Mouse (Mus musculus) CH12.LX (cell line): ENCODE data around the gene Phf3. TPM values are rescaled to one million over a fixed set of nuclear protein-coding genes. Genes with fewer than 3 reads are reported as not detected.

Experiments used
- DNase-seq: peaks from one replicate; pipeline ENCODE4 v3.0.0-alpha.2; 2013; ENCODE audit errors: extremely low read depth
- H3K27ac ChIP-seq: 2 replicates; pipeline ENCODE4 v1.5.1; 2012; ENCODE audit warnings: low read depth, mild to moderate bottlenecking, control low read depth, moderate library complexity; ENCODE audit not compliant: insufficient read depth
- H3K27me3 ChIP-seq: replicated peaks from 2 replicates; pipeline ENCODE3; 2012; ENCODE audit warnings: inconsistent platforms
- H3K36me3 ChIP-seq, 2 experiments: replicated peaks in 1 of 2; 2 replicates each; pipeline versions ENCODE3 to v1.6.1; 2012; ENCODE audit warnings: inconsistent platforms in 1 of 2, low read length in 1 of 2, mild to moderate bottlenecking in 1 of 2, mixed read lengths in 1 of 2, moderate library complexity in 1 of 2; ENCODE audit not compliant: control insufficient read depth in 1 of 2, insufficient read depth in 1 of 2
- H3K4me1 ChIP-seq, 2 experiments: 2 replicates each; pipeline ENCODE4 v1.6.1; 2012; ENCODE audit warnings: inconsistent platforms in 1 of 2, moderate library complexity in 1 of 2; ENCODE audit not compliant: insufficient read depth in 2 of 2, control insufficient read depth in 1 of 2
- H3K4me2 ChIP-seq: 2 replicates; pipeline ENCODE4 v1.6.1; 2012; ENCODE audit warnings: low read depth, mild to moderate bottlenecking, control low read depth; ENCODE audit not compliant: poor library complexity, insufficient read depth, severe bottlenecking
- H3K4me3 ChIP-seq, 3 experiments: fragments of 150-350 bp in 1 of 3; sonication (generic) in 1 of 3; replicated peaks in 1 of 3; 2 replicates each; pipeline versions ENCODE3 to v1.5.1; 2011 to 2012; ENCODE audit warnings: low read depth in 2 of 3, low read length in 2 of 3, mild to moderate bottlenecking in 2 of 3, moderate library complexity in 2 of 3, control low read depth in 1 of 3, improper control_type of control experiment in 1 of 3, inconsistent platforms in 1 of 3, mixed read lengths in 1 of 3; ENCODE audit not compliant: poor library complexity in 1 of 3
- H3K79me2 ChIP-seq: replicated peaks from 2 replicates; pipeline ENCODE4 v1.6.1; 2012; ENCODE audit warnings: mild to moderate bottlenecking, moderate library complexity; ENCODE audit not compliant: control insufficient read depth, poor library complexity, insufficient read depth, severe bottlenecking; ENCODE audit errors: extremely low read depth
- H3K9ac ChIP-seq: 2 replicates; pipeline ENCODE4 v1.6.1; 2012; ENCODE audit warnings: low read depth, mild to moderate bottlenecking, control low read depth, moderate library complexity; ENCODE audit not compliant: insufficient read depth
- H3K9me3 ChIP-seq: replicated peaks from 2 replicates; pipeline ENCODE3; 2012; ENCODE audit warnings: low read length, inconsistent platforms, mixed read lengths
- CHD2 ChIP-seq: IDR thresholded peaks from 2 replicates; pipeline ENCODE4 v1.6.1; 2011; ENCODE audit warnings: low read length, improper control_type of control experiment
- CTCF ChIP-seq, 2 experiments: IDR thresholded peaks in 1 of 2; conservative IDR thresholded peaks in 1 of 2; 2 replicates each; pipeline ENCODE4 v1.5.1; 2011 to 2012; ENCODE audit warnings: low read depth in 2 of 2, low read length in 2 of 2, improper control_type of control experiment in 1 of 2, inconsistent platforms in 1 of 2, mild to moderate bottlenecking in 1 of 2, moderate library complexity in 1 of 2
- EP300 ChIP-seq: IDR thresholded peaks from 2 replicates; pipeline ENCODE4 v1.6.1; 2011; ENCODE audit warnings: low read length, improper control_type of control experiment
- GABPA ChIP-seq: IDR thresholded peaks from 2 replicates; pipeline ENCODE4 v1.6.1; 2012; ENCODE audit warnings: low read depth, low read length, improper control_type of control experiment, inconsistent platforms; ENCODE audit not compliant: insufficient replicate concordance
- JUN ChIP-seq: IDR thresholded peaks from 2 replicates; pipeline ENCODE4 v1.6.1; 2011; ENCODE audit warnings: low read depth, mild to moderate bottlenecking, low read length, improper control_type of control experiment, moderate library complexity; ENCODE audit not compliant: insufficient read depth
- KAT2A ChIP-seq: IDR thresholded peaks from 2 replicates; pipeline ENCODE4 v1.6.1; 2012; ENCODE audit warnings: low read length, improper control_type of control experiment, inconsistent platforms; ENCODE audit not compliant: insufficient replicate concordance
- MAFK ChIP-seq: IDR thresholded peaks from 2 replicates; pipeline ENCODE4 v1.6.1; 2011; ENCODE audit warnings: low read length, improper control_type of control experiment; ENCODE audit not compliant: insufficient replicate concordance
- MAX ChIP-seq: IDR thresholded peaks from 2 replicates; pipeline ENCODE4 v1.6.1; 2011; ENCODE audit warnings: low read length, improper control_type of control experiment
- MAZ ChIP-seq: IDR thresholded peaks from 2 replicates; pipeline ENCODE4 v1.6.1; 2012; ENCODE audit warnings: low read depth, mild to moderate bottlenecking, inconsistent platforms, low read length, improper control_type of control experiment, moderate library complexity
- MEF2A ChIP-seq: IDR thresholded peaks from 2 replicates; pipeline ENCODE4 v1.6.1; 2014; ENCODE audit warnings: low read depth, mild to moderate bottlenecking, inconsistent platforms, low read length, improper control_type of control experiment, borderline replicate concordance
- NRF1 ChIP-seq: IDR thresholded peaks from 2 replicates; pipeline ENCODE4 v1.6.1; 2014; ENCODE audit warnings: low read depth, mild to moderate bottlenecking, inconsistent platforms, low read length, improper control_type of control experiment, moderate library complexity
- PAX5 ChIP-seq: IDR thresholded peaks from 2 replicates; pipeline ENCODE4 v1.6.1; 2012; ENCODE audit warnings: low read length, inconsistent platforms, mixed read lengths
- POLR2A ChIP-seq: IDR thresholded peaks from 2 replicates; pipeline ENCODE4 v1.6.1; 2011; ENCODE audit warnings: low read depth, mild to moderate bottlenecking, improper control_type of control experiment, low read length
- POLR2AphosphoS2 ChIP-seq: IDR thresholded peaks from 2 replicates; pipeline ENCODE4 v1.6.1; 2011; ENCODE audit warnings: low read depth, low read length, improper control_type of control experiment
- RAD21 ChIP-seq: IDR thresholded peaks from 2 replicates; pipeline ENCODE4 v1.6.1; 2011; ENCODE audit warnings: low read depth, mild to moderate bottlenecking, low read length, improper control_type of control experiment, moderate library complexity
- RCOR1 ChIP-seq: conservative IDR thresholded peaks from 2 replicates; pipeline ENCODE4 v1.6.1; 2012; ENCODE audit warnings: low read depth, mild to moderate bottlenecking, inconsistent platforms, low read length, improper control_type of control experiment
- SIN3A ChIP-seq: IDR thresholded peaks from 2 replicates; pipeline ENCODE4 v1.6.1; 2012; ENCODE audit warnings: low read length, improper control_type of control experiment, inconsistent platforms
- SMC3 ChIP-seq: IDR thresholded peaks from 2 replicates; pipeline ENCODE4 v1.6.1; 2011; ENCODE audit warnings: low read depth, low read length, improper control_type of control experiment
- TBP ChIP-seq: conservative IDR thresholded peaks from 2 replicates; pipeline ENCODE4 v1.6.1; 2011; ENCODE audit warnings: low read depth, low read length, improper control_type of control experiment
- UBTF ChIP-seq: IDR thresholded peaks from 2 replicates; pipeline ENCODE4 v1.6.1; 2012; ENCODE audit warnings: low read depth, mild to moderate bottlenecking, inconsistent platforms, low read length, improper control_type of control experiment, moderate library complexity
- USF1 ChIP-seq: IDR thresholded peaks from 2 replicates; pipeline ENCODE4 v1.6.1; 2014; ENCODE audit warnings: low read depth, mild to moderate bottlenecking, inconsistent platforms, low read length, improper control_type of control experiment
- USF2 ChIP-seq: conservative IDR thresholded peaks from 2 replicates; pipeline ENCODE4 v1.6.1; 2011; ENCODE audit warnings: low read depth, low read length, improper control_type of control experiment
- ZC3H11A ChIP-seq: IDR thresholded peaks from 2 replicates; pipeline ENCODE4 v1.6.1; 2012; ENCODE audit warnings: low read depth, mild to moderate bottlenecking, inconsistent platforms, low read length, improper control_type of control experiment
- ZKSCAN1 ChIP-seq: IDR thresholded peaks from 2 replicates; pipeline ENCODE4 v1.6.1; 2012; ENCODE audit warnings: low read depth, inconsistent platforms, low read length, improper control_type of control experiment, borderline replicate concordance
- ZNF384 ChIP-seq: IDR thresholded peaks from 2 replicates; pipeline ENCODE4 v1.6.1; 2012; ENCODE audit warnings: low read depth, low read length, improper control_type of control experiment, inconsistent platforms
- dilution Hi-C: fragments of 300-500 bp; cut with MboI; formaldehyde crosslinking; loops from 2 replicates; pipeline ENCODE4 v1.14.3; 2020; ENCODE audit warnings: low sequenced_read_pairs; ENCODE audit not compliant: extremely low pct_unique_long_range_greater_than_20kb, extremely low pct_ligation_motif_present
- in situ Hi-C: fragments of 300-500 bp; cut with MboI; formaldehyde crosslinking; loops from 3 replicates; pipeline ENCODE4 v1.14.3; 2019; ENCODE audit warnings: low sequenced_read_pairs, low pct_ligation_motif_present, low pct_unique_long_range_greater_than_20kb, mixed read lengths
- polyA plus RNA-seq: library from polyadenylated mRNA; unstranded; fragments of >175 nt; gene quantifications from 2 replicates; pipeline ENCODE4 v1.2.1, GENCODE M21; 2012; ENCODE audit warnings: low read depth; ENCODE audit not compliant: insufficient read length
- total RNA-seq, 2 experiments: library from RNA; depleted of rRNA; stranded (reverse); fragments of 300-350 nt in 1 of 2; fragments of >200 nt in 1 of 2; gene quantifications; 2 replicates each; pipeline ENCODE4 v1.2.3; 2012 to 2014

Gene Phf3
- total and polyA plus RNA-seq, 3 experiments = 38.8 to 54.1 (median 40.6) TPM

DNA sequence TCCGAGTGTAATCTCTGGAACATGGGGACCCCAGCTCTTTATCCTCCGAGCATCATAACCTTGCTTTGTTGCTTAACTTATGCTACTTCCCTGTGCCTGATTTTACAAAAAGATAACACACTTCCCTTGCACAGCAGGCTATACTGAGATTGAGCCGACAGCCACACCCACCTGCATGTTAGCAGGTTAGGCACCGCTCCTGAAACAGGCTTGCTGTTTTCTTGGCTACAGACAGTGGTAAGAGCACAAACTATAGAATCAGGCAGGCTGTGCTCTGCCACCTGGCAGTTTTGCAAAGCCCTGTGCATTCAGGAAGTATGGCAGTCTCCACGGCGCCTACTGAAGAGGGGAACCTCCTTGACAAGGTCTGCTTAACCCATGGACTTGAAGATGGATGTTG is 100.1 kb downstream of the Phf3 start:
- Histone ChIP-seq H3K9me3 (no peaks in the 10 kb centered on the region), H3K4me3 (no peak overlapping the region), H3K27ac (no peak overlapping the region), H3K36me3 (no peaks in the 10 kb centered on the region), H3K79me2 (no peaks in the 10 kb centered on the region), H3K4me2 (no peak overlapping the region), H3K4me1 (no peaks in the 10 kb centered on the region)
- in situ Hi-C loops = no loop called here
- TF ChIP-seq POLR2AphosphoS2 = no peak
- no peak for TF ChIP-seq NRF1
- no peak for TF ChIP-seq GABPA
- TF ChIP-seq ZKSCAN1 = no peak
- no peak for TF ChIP-seq ZNF384
- no peak for TF ChIP-seq EP300
- TF ChIP-seq RAD21 = no peak
- TF ChIP-seq CTCF (conservative IDR thresholded peaks at IDR 0.05 in 1 of 2, IDR thresholded peaks at IDR 0.05 in 1 of 2; ENCODE audit: low read depth in 2 of 2, low read length in 2 of 2) = no peak
- no peak for TF ChIP-seq MAZ
- TF ChIP-seq MAFK = no peak
- TF ChIP-seq USF2 = no peak
- no peak for TF ChIP-seq RCOR1
- no peak for TF ChIP-seq MAX
- TF ChIP-seq CHD2 = no peak
- TF ChIP-seq MEF2A = no peak
- TF ChIP-seq SIN3A = no peak
- TF ChIP-seq, all 38 proteins: peak for 0
- H3K9ac ChIP-seq = no peak overlapping the region
- dilution Hi-C loops = no loop called here
- H3K27me3 ChIP-seq = peaks cover 2% of the 10 kb centered on the region
- no peak for DNase-seq

DNA sequence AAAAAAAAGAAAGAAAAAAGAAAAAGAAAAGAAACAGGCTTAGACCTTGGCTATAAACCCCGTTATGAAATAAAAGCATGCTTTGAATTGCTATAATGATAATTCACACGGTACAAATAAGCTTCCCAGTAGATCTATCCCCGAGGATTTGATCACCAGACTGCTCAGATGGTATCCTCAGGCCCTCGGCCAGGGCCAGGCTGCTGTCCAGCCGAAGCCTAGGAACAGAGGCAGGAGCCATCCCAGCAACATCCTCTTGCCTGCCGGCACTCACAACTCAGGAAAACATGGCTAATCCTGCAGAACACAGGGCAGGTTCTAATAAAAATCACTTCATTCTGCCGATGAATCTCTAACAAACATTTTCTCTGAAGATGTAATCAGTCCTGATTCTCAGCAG is 100.9 kb downstream of the Phf3 start:
- Histone ChIP-seq H3K79me2 (no peaks in the 10 kb centered on the region), H3K9me3 (no peaks in the 10 kb centered on the region), H3K36me3 (no peaks in the 10 kb centered on the region), H3K4me1 (peaks cover 0 to 3% of the 10 kb centered on the region in 2 experiments; a peak in 1 of 4 replicates), H3K27ac (no peak overlapping the region), H3K4me2 (no peak overlapping the region), H3K9ac (no peak overlapping the region), H3K4me3 (no peak overlapping the region), H3K27me3 (peaks cover 2% of the 10 kb centered on the region)
- TF ChIP-seq ZNF384 = no peak
- no peak for TF ChIP-seq CTCF (conservative IDR thresholded peaks at IDR 0.05 in 1 of 2, IDR thresholded peaks at IDR 0.05 in 1 of 2; ENCODE audit: low read depth in 2 of 2, low read length in 2 of 2)
- no peak for TF ChIP-seq POLR2A
- no peak for TF ChIP-seq NRF1
- TF ChIP-seq USF1 = no peak
- no peak for TF ChIP-seq PAX5
- no peak for TF ChIP-seq RAD21
- no peak for TF ChIP-seq KAT2A
- no peak for TF ChIP-seq ZKSCAN1
- TF ChIP-seq JUN = no peak
- no peak for TF ChIP-seq GABPA
- no peak for TF ChIP-seq ZC3H11A
- no peak for TF ChIP-seq TBP
- no peak for TF ChIP-seq UBTF
- no peak for TF ChIP-seq MEF2A
- TF ChIP-seq CHD2 = no peak
- TF ChIP-seq MAFK = no peak
- no peak for TF ChIP-seq SMC3
- no peak for TF ChIP-seq MAX
- in situ Hi-C loops = no loop called here
- dilution Hi-C loops = no loop called here
- no peak for DNase-seq
